Mouse (Mus musculus) heart, embryonic 11.5 days (tissue): ENCODE results near the gene Depdc1b. TPM values are rescaled to one million over a fixed set of nuclear protein-coding genes. Genes with fewer than 3 reads are reported as not detected.

Experiments used
- ATAC-seq: fragments of 200-750 bp; cut with Nextera tagmentation; replicated peaks from 2 replicates; pipeline ENCODE4 v1.8.0; 2017; ENCODE audit warnings: moderate library complexity; ENCODE audit not compliant: insufficient number of reproducible peaks, low FRiP score, low TSS enrichment
- H3K27ac ChIP-seq: fragments of 300-500 bp; sonication (generic); 2 replicates; pipeline ENCODE4 v1.5.1; 2014; ENCODE audit warnings: mild to moderate bottlenecking, low read depth, low read length
- H3K27me3 ChIP-seq: fragments of 300-500 bp; sonication (generic); 2 replicates; pipeline ENCODE4 v1.6.1; 2014; ENCODE audit warnings: mild to moderate bottlenecking, low read length, mixed read lengths; ENCODE audit not compliant: control insufficient read depth, insufficient read depth
- H3K36me3 ChIP-seq: fragments of 300-500 bp; sonication (generic); 2 replicates; pipeline ENCODE4 v1.6.1; 2014; ENCODE audit warnings: mild to moderate bottlenecking, low read length, moderate library complexity, mixed read lengths; ENCODE audit not compliant: control insufficient read depth, insufficient read depth
- H3K4me1 ChIP-seq: fragments of 300-500 bp; sonication (generic); 2 replicates; pipeline ENCODE4 v1.6.1; 2014; ENCODE audit warnings: low read length; ENCODE audit not compliant: control insufficient read depth, insufficient read depth
- H3K4me2 ChIP-seq: fragments of 300-500 bp; sonication (generic); 2 replicates; pipeline ENCODE4 v1.6.1; 2014; ENCODE audit warnings: mild to moderate bottlenecking, moderate library complexity
- H3K4me3 ChIP-seq: fragments of 300-500 bp; sonication (generic); 2 replicates; pipeline ENCODE4 v1.5.1; 2014; ENCODE audit warnings: low read depth, low read length
- H3K9ac ChIP-seq: fragments of 300-500 bp; sonication (generic); 2 replicates; pipeline ENCODE4 v1.6.1; 2014; ENCODE audit warnings: mild to moderate bottlenecking, low read depth, low read length, moderate library complexity
- H3K9me3 ChIP-seq: fragments of 300-500 bp; sonication (generic); replicated peaks from 2 replicates; pipeline ENCODE4 v1.6.1; 2016; ENCODE audit warnings: low read length; ENCODE audit not compliant: control insufficient read depth
- WGBS: fragments of 180-500 bp; shearing (Covaris S2); extraction: QIAGEN DNeasy Blood & Tissue Kit; methylation state at CpG from one replicate; pipeline ENCODE4 v1.1.7; 2014; ENCODE audit not compliant: insufficient replicate concordance; 5-methylcytosine and 5-hydroxymethylcytosine counted together
- polyA plus RNA-seq: library from polyadenylated mRNA; unstranded; fragments of >200 nt; fragmentation: Nextera tagmentation; extraction: Ambion mirVana; gene quantifications from 2 replicates; pipeline ENCODE4 v1.2.1, GENCODE M21; 2014

Gene Depdc1b
- polyA plus RNA-seq, 1 experiment from 2014 or later = 6.7 TPM

GRCm38 (mm10) chr13:108322466-108322865 lies 6.3 kb downstream of the Depdc1b start:
- Histone ChIP-seq H3K27ac (no peak overlapping the region), H3K27me3 (peaks cover 46% of the 10 kb centered on the region), H3K9me3 (peaks cover 3% of the 10 kb centered on the region; the same call in 1 of the 2 replicates), H3K4me3 (no peak overlapping the region), H3K4me2 (no peak overlapping the region), H3K36me3 (peaks cover 3% of the 10 kb centered on the region; the same call in 1 of the 2 replicates), H3K4me1 (no peaks in the 10 kb centered on the region), H3K9ac (no peak overlapping the region)
- no peak for ATAC-seq
- 81% methylated on average over 2 of the region's 2 CpGs for WGBS

DNA sequence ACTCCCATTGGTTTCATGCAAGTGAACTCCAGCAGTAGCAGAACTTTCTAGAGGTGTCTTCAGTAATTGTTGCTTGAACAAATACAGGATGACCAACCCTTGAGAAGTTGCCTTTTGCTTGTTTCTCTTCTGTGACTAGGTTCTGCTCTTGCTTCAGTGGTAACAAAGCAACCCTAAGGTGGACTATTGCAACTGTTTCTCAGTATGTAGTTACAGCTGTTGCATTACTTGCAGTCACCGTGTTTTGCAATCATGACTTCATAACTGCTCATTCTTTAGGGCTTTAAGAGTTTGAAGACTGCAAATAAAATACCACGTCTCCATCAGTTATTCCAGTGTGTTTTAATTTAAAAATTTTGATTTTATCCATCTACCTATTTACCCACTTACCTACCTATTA lies 7.2 kb downstream of the Depdc1b start:
- ATAC-seq = no peak

GRCm38 (mm10) chr13:108323866-108324829 lies 8.0 kb downstream of the Depdc1b start:
- H3K4me2 ChIP-seq = no peak overlapping the region
- H3K4me1 ChIP-seq = no peaks in the 10 kb centered on the region
- no peak overlapping the region for H3K9ac ChIP-seq
- H3K36me3 ChIP-seq = peaks cover 3% of the 10 kb centered on the region; the same call in 1 of the 2 replicates
- 90% methylated on average over 22 of the region's 22 CpGs for WGBS
- peaks cover 35% of the 10 kb centered on the region for H3K27me3 ChIP-seq
- no peak overlapping the region for H3K4me3 ChIP-seq
- no peaks in the 10 kb centered on the region for H3K9me3 ChIP-seq
- no peak overlapping the region for H3K27ac ChIP-seq
- no peak for ATAC-seq

More for the DNA sequence above, 7.2 kb downstream of the Depdc1b start:
- Histone ChIP-seq H3K9ac (no peak overlapping the region), H3K4me1 (no peaks in the 10 kb centered on the region), H3K4me3 (no peak overlapping the region), H3K27ac (no peak overlapping the region), H3K4me2 (no peak overlapping the region), H3K9me3 (no peaks in the 10 kb centered on the region; the same call in 1 of the 2 replicates), H3K36me3 (peaks cover 3% of the 10 kb centered on the region; the same call in 1 of the 2 replicates), H3K27me3 (peaks cover 37% of the 10 kb centered on the region)
- 89% methylated on average over 2 of the region's 2 CpGs for WGBS

DNA sequence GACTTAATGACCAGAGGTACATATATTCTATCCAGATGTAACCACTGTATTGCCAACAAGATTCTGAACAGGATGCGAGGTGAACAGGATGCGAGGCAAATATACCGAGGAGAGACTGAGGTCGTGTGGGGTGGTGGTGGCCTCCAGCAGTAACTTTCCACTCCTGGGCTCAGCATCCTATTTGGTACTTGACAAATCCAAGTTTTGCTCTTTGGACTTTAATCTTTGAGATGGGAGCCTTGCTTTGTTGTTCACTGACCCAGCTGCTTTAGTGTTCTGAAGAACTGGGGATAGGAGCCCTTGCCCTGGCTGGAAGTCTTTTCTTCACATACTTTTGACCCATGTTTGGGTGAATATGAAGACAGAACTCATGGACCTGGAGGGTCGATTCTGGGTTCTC lies 9.7 kb downstream of the Depdc1b start:
- Histone ChIP-seq H3K36me3 (peaks cover 3% of the 10 kb centered on the region; the same call in 1 of the 2 replicates), H3K4me1 (no peaks in the 10 kb centered on the region), H3K9me3 (no peaks in the 10 kb centered on the region), H3K4me3 (no peak overlapping the region), H3K4me2 (no peak overlapping the region), H3K9ac (no peak overlapping the region), H3K27me3 (peaks cover 25% of the 10 kb centered on the region), H3K27ac (no peak overlapping the region)
- no peak for ATAC-seq
- 86% methylated on average over 5 of the region's 5 CpGs for WGBS

- Histone ChIP-seq H3K4me2 (no peak overlapping the region), H3K4me3 (no peak overlapping the region), H3K9me3 (no peaks in the 10 kb centered on the region), H3K27ac (no peak overlapping the region), H3K9ac (no peak overlapping the region), H3K36me3 (peaks cover 3% of the 10 kb centered on the region; the same call in 1 of the 2 replicates), H3K4me1 (no peaks in the 10 kb centered on the region), H3K27me3 (peaks cover 25% of the 10 kb centered on the region)
- ATAC-seq = no peak
- WGBS = 86% methylated on average over 10 of the region's 10 CpGs
These were observed 10.2 kb downstream of the Depdc1b start for GRCm38 (mm10) chr13:108326351-108326750.

DNA sequence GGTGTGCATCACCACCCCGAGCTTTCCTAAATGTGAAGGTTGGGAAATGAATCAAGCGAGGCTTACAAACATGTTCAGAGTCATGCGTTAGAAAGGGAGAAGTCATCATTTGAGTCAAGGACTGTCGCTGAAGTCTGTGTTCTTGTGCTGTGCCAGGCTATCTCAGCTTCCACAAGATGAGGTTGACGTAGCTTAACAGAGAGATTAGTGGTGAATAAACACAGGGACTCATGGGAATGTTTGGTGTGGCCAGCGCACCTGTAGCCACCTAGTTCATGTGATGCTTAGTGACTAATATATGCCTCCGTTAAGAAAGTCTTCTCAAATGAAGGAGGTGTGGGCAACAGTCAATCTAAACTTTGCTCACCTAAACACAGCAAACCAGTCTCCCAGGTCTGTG lies 10.9 kb downstream of the Depdc1b start:
- 80% methylated on average over 7 of the region's 7 CpGs for WGBS

GRCm38 (mm10) chr13:108328406-108329180 lies 12.5 kb downstream of the Depdc1b start:
- WGBS = 90% methylated on average over 21 of the region's 21 CpGs
- H3K9ac ChIP-seq = no peak overlapping the region

More for the DNA sequence above, 10.9 kb downstream of the Depdc1b start:
- no peak overlapping the region for H3K27ac ChIP-seq
- H3K9me3 ChIP-seq = no peaks in the 10 kb centered on the region
- no peak overlapping the region for H3K9ac ChIP-seq
- H3K4me2 ChIP-seq = no peak overlapping the region
- no peak overlapping the region for H3K4me3 ChIP-seq
- H3K27me3 ChIP-seq = peaks cover 18% of the 10 kb centered on the region
- H3K4me1 ChIP-seq = no peaks in the 10 kb centered on the region
- H3K36me3 ChIP-seq = peaks cover 3% of the 10 kb centered on the region; the same call in 1 of the 2 replicates
- no peak for ATAC-seq

DNA sequence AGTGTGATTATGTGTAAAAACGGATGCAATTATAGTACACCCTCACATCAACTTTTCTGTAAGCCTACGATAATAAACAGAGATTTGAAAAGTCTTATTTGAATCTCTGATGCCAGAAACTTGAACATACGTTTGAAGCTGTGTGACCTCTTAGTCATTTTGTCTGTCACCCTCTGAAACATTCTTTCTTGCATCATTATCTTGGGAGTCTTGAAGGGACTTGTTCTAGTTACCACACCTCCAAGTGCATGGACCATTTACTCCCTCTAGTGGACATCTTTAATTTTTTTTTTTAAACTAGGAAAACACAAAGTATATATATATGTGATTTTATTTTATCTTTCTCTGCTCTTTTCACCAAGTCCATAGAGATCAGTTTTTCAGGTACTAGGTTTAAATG lies 13.6 kb downstream of the Depdc1b start:
- H3K4me2 ChIP-seq = no peak overlapping the region
- no peak overlapping the region for H3K9ac ChIP-seq
- no peaks in the 10 kb centered on the region for H3K4me1 ChIP-seq
- no peak for ATAC-seq
- no peaks in the 10 kb centered on the region for H3K36me3 ChIP-seq
- H3K27me3 ChIP-seq = peaks cover 4% of the 10 kb centered on the region
- WGBS = 67% methylated on average over 3 of the region's 3 CpGs
- H3K9me3 ChIP-seq = no peaks in the 10 kb centered on the region
- no peak overlapping the region for H3K4me3 ChIP-seq
- no peak overlapping the region for H3K27ac ChIP-seq

More at GRCm38 (mm10) chr13:108328406-108329180, 12.5 kb downstream of the Depdc1b start:
- Histone ChIP-seq H3K36me3 (peaks cover 3% of the 10 kb centered on the region; the same call in 1 of the 2 replicates), H3K27ac (no peak overlapping the region), H3K4me3 (no peak overlapping the region), H3K27me3 (peaks cover 14% of the 10 kb centered on the region), H3K9me3 (no peaks in the 10 kb centered on the region), H3K4me2 (no peak overlapping the region), H3K4me1 (no peaks in the 10 kb centered on the region)
- no peak for ATAC-seq
